Mouse (Mus musculus): ENCODE data around the gene Pdss2. TPM values are rescaled to one million over a fixed set of nuclear protein-coding genes. Genes with fewer than 3 reads are reported as not detected.

Gene Pdss2
- total and polyA plus RNA-seq, 2 experiments: 10.2 to 10.3 TPM

- H3K36me3 ChIP-seq (ENCODE audit: control insufficient read depth, insufficient read depth, low read length): no peaks in the 10 kb centered on the region
- H3K27me3 ChIP-seq (ENCODE audit: control insufficient read depth, insufficient read depth, low read length): no peaks in the 10 kb centered on the region
- DNase-seq (ENCODE audit: extremely low read depth, low read depth, low spot score): peak; percentile 92
- H3K4me3 ChIP-seq (ENCODE audit: insufficient read depth, low read depth, low read length): no peak overlapping the region
- WGBS: 8% methylated on average over 7 of the region's 7 CpGs
- TF ChIP-seq POLR2A (IDR thresholded peaks at IDR 0.05; ENCODE audit: extremely low read depth, insufficient read depth, low read length) (no peak), CTCF (IDR thresholded peaks at IDR 0.05; ENCODE audit: low read depth, low read length) (no peak)
- H3K9ac ChIP-seq (ENCODE audit: low read depth, low read length): no peak overlapping the region
- H3K4me1 ChIP-seq (ENCODE audit: control insufficient read depth, insufficient read depth, low read length): peaks cover 23% of the 10 kb centered on the region
- H3K27ac ChIP-seq (replicated peaks; ENCODE audit: insufficient read depth, low read depth, low read length): peak overlapping the region; percentile 6
- H3K79me2 ChIP-seq (ENCODE audit: control insufficient read depth, insufficient read depth, low read length): no peaks in the 10 kb centered on the region; the same call in 1 of the 2 replicates
Measured at GRCm38 (mm10) chr10:43312658-43313417, 91.6 kb downstream of the Pdss2 start.

GRCm38 (mm10) chr10:43315228-43315627 lies 93.9 kb downstream of the Pdss2 start:
- no peaks in the 10 kb centered on the region; the same call in 1 of the 2 replicates for H3K79me2 ChIP-seq (ENCODE audit: control insufficient read depth, insufficient read depth, low read length)
- H3K4me1 ChIP-seq (ENCODE audit: control insufficient read depth, insufficient read depth, low read length): peaks cover 19% of the 10 kb centered on the region
- no peak overlapping the region for H3K4me3 ChIP-seq (ENCODE audit: insufficient read depth, low read depth, low read length)
- H3K36me3 ChIP-seq (ENCODE audit: control insufficient read depth, insufficient read depth, low read length): no peaks in the 10 kb centered on the region
- no peak for DNase-seq (ENCODE audit: extremely low read depth, low read depth, low spot score)
- H3K9ac ChIP-seq (ENCODE audit: low read depth, low read length): no peak overlapping the region
- H3K27me3 ChIP-seq (ENCODE audit: control insufficient read depth, insufficient read depth, low read length): no peaks in the 10 kb centered on the region
- TF ChIP-seq POLR2A (IDR thresholded peaks at IDR 0.05; ENCODE audit: extremely low read depth, insufficient read depth, low read length): no peak
- TF ChIP-seq CTCF (IDR thresholded peaks at IDR 0.05; ENCODE audit: low read depth, low read length): 0 out of 2 replicates have a peak, but pooled peaks have one; percentile 5
- no peak overlapping the region for H3K27ac ChIP-seq (replicated peaks; ENCODE audit: insufficient read depth, low read depth, low read length)

GRCm38 (mm10) chr10:43317327-43317951 lies 96.2 kb downstream of the Pdss2 start:
- Histone ChIP-seq H3K27ac (replicated peaks; ENCODE audit: insufficient read depth, low read depth, low read length) (no peak overlapping the region), H3K36me3 (ENCODE audit: control insufficient read depth, insufficient read depth, low read length) (no peaks in the 10 kb centered on the region), H3K79me2 (ENCODE audit: control insufficient read depth, insufficient read depth, low read length) (no peaks in the 10 kb centered on the region; the same call in 1 of the 2 replicates), H3K27me3 (ENCODE audit: control insufficient read depth, insufficient read depth, low read length) (no peaks in the 10 kb centered on the region), H3K9ac (ENCODE audit: low read depth, low read length) (no peak overlapping the region), H3K4me3 (ENCODE audit: insufficient read depth, low read depth, low read length) (no peak overlapping the region), H3K4me1 (ENCODE audit: control insufficient read depth, insufficient read depth, low read length) (peaks cover 4% of the 10 kb centered on the region)
- DNase-seq (ENCODE audit: extremely low read depth, low read depth, low spot score): no peak
- no peak for TF ChIP-seq POLR2A (IDR thresholded peaks at IDR 0.05; ENCODE audit: extremely low read depth, insufficient read depth, low read length)
- no peak for TF ChIP-seq CTCF (IDR thresholded peaks at IDR 0.05; ENCODE audit: low read depth, low read length)
- WGBS: 93% methylated on average over 9 of the region's 9 CpGs

- no peaks in the 10 kb centered on the region for H3K36me3 ChIP-seq (ENCODE audit: control insufficient read depth, insufficient read depth, low read length)
- no peak for DNase-seq (ENCODE audit: extremely low read depth, low read depth, low spot score)
- no peaks in the 10 kb centered on the region for H3K27me3 ChIP-seq (ENCODE audit: control insufficient read depth, insufficient read depth, low read length)
- H3K9ac ChIP-seq (ENCODE audit: low read depth, low read length): no peak overlapping the region
- 78% methylated on average over 5 of the region's 5 CpGs for WGBS
- H3K79me2 ChIP-seq (ENCODE audit: control insufficient read depth, insufficient read depth, low read length): peaks cover 4% of the 10 kb centered on the region; the same call in 1 of the 2 replicates
- H3K4me1 ChIP-seq (ENCODE audit: control insufficient read depth, insufficient read depth, low read length): no peaks in the 10 kb centered on the region
- H3K4me3 ChIP-seq (ENCODE audit: insufficient read depth, low read depth, low read length): no peak overlapping the region
- TF ChIP-seq POLR2A (IDR thresholded peaks at IDR 0.05; ENCODE audit: extremely low read depth, insufficient read depth, low read length): no peak
- TF ChIP-seq CTCF (IDR thresholded peaks at IDR 0.05; ENCODE audit: low read depth, low read length): no peak
- no peak overlapping the region for H3K27ac ChIP-seq (replicated peaks; ENCODE audit: insufficient read depth, low read depth, low read length)
Measured at GRCm38 (mm10) chr10:43321019-43321418, 99.7 kb downstream of the Pdss2 start.

GRCm38 (mm10) chr10:43322446-43323178 lies 101.3 kb downstream of the Pdss2 start:
- Histone ChIP-seq H3K36me3 (ENCODE audit: control insufficient read depth, insufficient read depth, low read length) (no peaks in the 10 kb centered on the region), H3K4me1 (ENCODE audit: control insufficient read depth, insufficient read depth, low read length) (no peaks in the 10 kb centered on the region), H3K79me2 (ENCODE audit: control insufficient read depth, insufficient read depth, low read length) (peaks cover 8% of the 10 kb centered on the region; the same call in 1 of the 2 replicates), H3K27ac (replicated peaks; ENCODE audit: insufficient read depth, low read depth, low read length) (no peak overlapping the region), H3K27me3 (ENCODE audit: control insufficient read depth, insufficient read depth, low read length) (no peaks in the 10 kb centered on the region), H3K9ac (ENCODE audit: low read depth, low read length) (no peak overlapping the region), H3K4me3 (ENCODE audit: insufficient read depth, low read depth, low read length) (no peak overlapping the region)
- DNase-seq (ENCODE audit: extremely low read depth, low read depth, low spot score): no peak
- WGBS: 90% methylated on average over 9 of the region's 9 CpGs
- no peak for TF ChIP-seq POLR2A (IDR thresholded peaks at IDR 0.05; ENCODE audit: extremely low read depth, insufficient read depth, low read length)
- no peak for TF ChIP-seq CTCF (IDR thresholded peaks at IDR 0.05; ENCODE audit: low read depth, low read length)

Measured in liver, adult 2 months (tissue).